In the genomic region with DNA sequence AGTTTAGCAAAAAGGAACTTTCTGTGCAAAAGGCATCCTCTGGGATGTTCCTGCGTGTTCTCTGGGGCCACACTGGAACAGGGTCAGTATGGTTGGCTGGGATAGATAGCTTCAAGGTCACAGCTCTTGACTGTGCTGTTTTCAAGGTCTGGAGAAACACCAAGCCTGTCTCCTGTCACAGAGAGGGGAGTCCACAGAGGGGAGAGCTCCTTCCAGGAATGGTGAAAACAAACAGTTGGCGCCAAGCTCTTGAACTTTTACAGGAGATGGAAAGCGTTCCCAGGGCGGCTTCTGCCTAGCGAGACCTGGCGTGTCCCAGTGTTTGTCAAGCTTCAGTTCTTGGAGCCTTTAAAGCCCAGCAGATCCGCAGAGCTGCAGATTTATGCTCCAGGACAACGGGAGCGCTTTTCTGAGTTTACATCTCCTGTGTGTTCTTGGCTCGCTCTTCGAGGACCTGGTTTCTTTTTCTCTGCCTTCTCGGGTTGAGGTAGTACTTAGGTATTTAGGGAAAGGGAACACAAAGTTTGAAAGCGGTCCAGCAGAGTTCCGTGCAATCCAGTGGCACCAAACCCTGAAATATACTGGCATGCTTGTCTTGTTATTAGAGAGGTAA, we compare ENCODE assay signal across 17 mouse cellular contexts. TPM values are rescaled to one million over a fixed set of nuclear protein-coding genes. Genes with fewer than 3 reads are reported as not detected.
DNase-seq lines count a peak whose midpoint lies in the region; ATAC-seq and TF ChIP-seq lines count a peak whose summit lies in the region.
"Had no signal": no experiment of that assay in that cellular context is flagged by ENCODE, and none has a peak within 500 bp of the region (broad histone marks: within the 10 kb centered on the region; RNA-seq: fewer than 3 reads in every experiment).

No protein-coding gene starts in this region.

- H3K4me3 ChIP-seq in midbrain, embryonic 11.5 days (ENCODE audit: low read depth, low read length), result no peak overlapping the region
- H3K4me3 ChIP-seq in midbrain, postnatal 0 days (ENCODE audit: low read depth, low read length), result no peak overlapping the region
- no peak overlapping the region for H3K4me3 ChIP-seq in heart, postnatal 0 days (ENCODE audit: low read depth, low read length)
- H3K4me3 ChIP-seq in testis, adult 2 months (ENCODE audit: control insufficient read depth, low read depth, low read length), result no peak overlapping the region
- H3K4me3 ChIP-seq: limb, embryonic 13.5 days; midbrain, embryonic 15.5 days had no signal

- WGBS in midbrain, embryonic 11.5 days, result 91% methylated on average over 14 of the region's 14 CpGs
- WGBS in midbrain, postnatal 0 days, result 89% methylated on average over 14 of the region's 14 CpGs
- 58% methylated on average over 14 of the region's 14 CpGs for WGBS in heart, postnatal 0 days

- no peak overlapping the region for H3K4me2 ChIP-seq in midbrain, embryonic 11.5 days
- no peak overlapping the region for H3K4me2 ChIP-seq in midbrain, postnatal 0 days (ENCODE audit: low read depth, low read length, poor library complexity, severe bottlenecking)
- H3K4me2 ChIP-seq in heart, postnatal 0 days (ENCODE audit: low read depth, low read length), result 0 out of 2 replicates have a peak overlapping the region, but pooled peaks have one; percentile 6
- H3K4me2 ChIP-seq: hindbrain, embryonic 14.5 days; limb, embryonic 13.5 days; midbrain, embryonic 15.5 days had no signal

- no peaks in the 10 kb centered on the region for H3K4me1 ChIP-seq in midbrain, embryonic 11.5 days (ENCODE audit: control insufficient read depth, insufficient read depth, low read length)
- no peaks in the 10 kb centered on the region for H3K4me1 ChIP-seq in midbrain, postnatal 0 days (ENCODE audit: insufficient read depth, low read length)
- H3K4me1 ChIP-seq in heart, postnatal 0 days (ENCODE audit: control insufficient read depth, insufficient read depth), result peaks cover 6% of the 10 kb centered on the region; the same call in 1 of the 2 replicates
- H3K4me1 ChIP-seq in testis, adult 2 months (ENCODE audit: control insufficient read depth, insufficient read depth, low read length), result no peaks in the 10 kb centered on the region
- H3K4me1 ChIP-seq: limb, embryonic 13.5 days; midbrain, embryonic 15.5 days had no signal

- no peaks in the 10 kb centered on the region for H3K36me3 ChIP-seq in midbrain, embryonic 11.5 days (ENCODE audit: control insufficient read depth, insufficient read depth, low read length)
- no peaks in the 10 kb centered on the region for H3K36me3 ChIP-seq in midbrain, postnatal 0 days (ENCODE audit: insufficient read depth, low read length)
- H3K36me3 ChIP-seq in heart, postnatal 0 days (replicated peaks; ENCODE audit: control insufficient read depth, insufficient read depth, low read length), result no peaks in the 10 kb centered on the region
- no peaks in the 10 kb centered on the region for H3K36me3 ChIP-seq in testis, adult 2 months (ENCODE audit: control insufficient read depth, insufficient read depth, low read length)
- H3K36me3 ChIP-seq: limb, embryonic 13.5 days; midbrain, embryonic 15.5 days had no signal

- no peaks in the 10 kb centered on the region for H3K9me3 ChIP-seq in midbrain, embryonic 11.5 days (ENCODE audit: control insufficient read depth, low read length)
- H3K9me3 ChIP-seq in midbrain, postnatal 0 days (ENCODE audit: low read length), result no peaks in the 10 kb centered on the region
- no peaks in the 10 kb centered on the region for H3K9me3 ChIP-seq in heart, postnatal 0 days (replicated peaks; ENCODE audit: control insufficient read depth, low read length)
- H3K9me3 ChIP-seq: limb, embryonic 13.5 days; midbrain, embryonic 15.5 days had no signal

- TF ChIP-seq POLR2A in testis, adult 2 months (IDR thresholded peaks at IDR 0.05; ENCODE audit: control insufficient read depth, low read depth, low read length), result no peak

- no peaks in the 10 kb centered on the region for H3K27me3 ChIP-seq in midbrain, embryonic 11.5 days (ENCODE audit: control insufficient read depth, insufficient read depth, low read length)
- H3K27me3 ChIP-seq in midbrain, postnatal 0 days (ENCODE audit: insufficient read depth, low read length), result no peaks in the 10 kb centered on the region
- no peaks in the 10 kb centered on the region for H3K27me3 ChIP-seq in heart, postnatal 0 days (ENCODE audit: control insufficient read depth, insufficient read depth, low read length)
- no peaks in the 10 kb centered on the region for H3K27me3 ChIP-seq in testis, adult 2 months (ENCODE audit: control insufficient read depth, insufficient read depth, low read length)
- H3K27me3 ChIP-seq: limb, embryonic 13.5 days; midbrain, embryonic 15.5 days had no signal

- no peak for ATAC-seq in midbrain, embryonic 11.5 days (ENCODE audit: low FRiP score)
- no peak for ATAC-seq in midbrain, postnatal 0 days (ENCODE audit: low FRiP score)
- no peak for ATAC-seq in heart, postnatal 0 days (ENCODE audit: insufficient read depth, low read depth)
- ATAC-seq: lung, postnatal 0 days; midbrain, embryonic 15.5 days had no signal

- peak; percentile 34 for DNase-seq in adrenal gland, adult 2 months
- DNase-seq in adrenal gland, postnatal 4 days (ENCODE audit: low spot score in 2 of 2), result no peak
- peak; percentile 76 for DNase-seq in midbrain, embryonic 11.5 days (ENCODE audit: low spot score, missing footprints)
- no peak for DNase-seq in midbrain, postnatal 0 days (ENCODE audit: low spot score)
- no peak for DNase-seq in heart, postnatal 0 days (ENCODE audit: low spot score)
- DNase-seq in thymus, adult 18-20 months, result no peak
- no peak for DNase-seq in cerebellum, adult 8-10 months
- DNase-seq: cerebellum, adult 9-11 months; gastrocnemius, postnatal 10 days; kidney, adult 18-20 months; kidney, postnatal 10 days had no signal

- no peak for TF ChIP-seq CTCF in midbrain, postnatal 0 days (IDR thresholded peaks at IDR 0.05)
- TF ChIP-seq CTCF in heart, postnatal 0 days (IDR thresholded peaks at IDR 0.05; ENCODE audit: low read depth), result no peak
- TF ChIP-seq CTCF in testis, adult 2 months (IDR thresholded peaks at IDR 0.05; ENCODE audit: control insufficient read depth, insufficient read depth, insufficient replicate concordance, low read depth, low read length), result no peak

- H3K9ac ChIP-seq in midbrain, embryonic 11.5 days (ENCODE audit: low read length), result no peak overlapping the region
- no peak overlapping the region for H3K9ac ChIP-seq in midbrain, postnatal 0 days (replicated peaks; ENCODE audit: low read length, poor library complexity, severe bottlenecking)
- H3K9ac ChIP-seq in heart, postnatal 0 days (replicated peaks; ENCODE audit: low read depth, low read length), result no peak overlapping the region
- H3K9ac ChIP-seq: hindbrain, embryonic 14.5 days; limb, embryonic 13.5 days; liver, embryonic 14.5 days; midbrain, embryonic 15.5 days had no signal

- TF ChIP-seq EP300 in heart, postnatal 0 days (IDR thresholded peaks at IDR 0.05; ENCODE audit: low read depth), result no peak

- no peak overlapping the region for H3K27ac ChIP-seq in midbrain, embryonic 11.5 days (ENCODE audit: low read depth, low read length)
- H3K27ac ChIP-seq in midbrain, postnatal 0 days (ENCODE audit: low read depth, low read length), result no peak overlapping the region
- no peak overlapping the region for H3K27ac ChIP-seq in heart, postnatal 0 days (ENCODE audit: low read depth)
- H3K27ac ChIP-seq in testis, adult 2 months (ENCODE audit: control insufficient read depth, insufficient read depth, low read depth, low read length), result peak overlapping the region; percentile 33; the same call in 1 of the 2 replicates
- H3K27ac ChIP-seq: hindbrain, embryonic 14.5 days; limb, embryonic 13.5 days; liver, embryonic 14.5 days; midbrain, embryonic 15.5 days had no signal

RNA-seq across cellular contexts. Expression of a gene that starts 40.3 kb away (rescaled TPM):
- total RNA-seq in adrenal gland, adult 2 months (2021), result 10 to 100 TPM in 1 of 2 experiments, 1 to 10 TPM in 1; 7.7 to 17.6 TPM
- polyA plus RNA-seq in adrenal gland, adult 2 months (2012; rRNA removed), result 11.0 and 12.4 TPM in 2 replicates
- total RNA-seq in adrenal gland, postnatal 4 days (2021), result 10 to 100 TPM; 14.5 to 15.3 TPM
- polyA plus RNA-seq in midbrain, embryonic 11.5 days (2014; fragmentation: Nextera tagmentation; extraction: Ambion mirVana), result 15.9 and 17.4 TPM in 2 replicates
- total RNA-seq in midbrain, postnatal 0 days (2014; rRNA removed), result 76.3 and 90.8 TPM in 2 replicates
- polyA plus RNA-seq in midbrain, postnatal 0 days (2015; fragmentation: Nextera tagmentation; extraction: Ambion mirVana), result 16.6 and 22.6 TPM in 2 replicates
- 50.2 and 54.3 TPM in 2 replicates for total RNA-seq in heart, postnatal 0 days (2014; rRNA removed; ENCODE audit: low replicate concordance)
- 7.1 and 7.3 TPM in 2 replicates for polyA plus RNA-seq in heart, postnatal 0 days (2015; fragmentation: Nextera tagmentation; extraction: Ambion mirVana)
- polyA plus RNA-seq in testis, adult 2 months (2012; rRNA removed), result 2.9 and 3.3 TPM in 2 replicates

Comparison
In these comparisons a context has a peak if more than half of its experiments do, and no peak if none do; other contexts are left out.
1. DNase-seq: peak in adrenal gland, adult 2 months (single experiment) and midbrain, embryonic 11.5 days (single experiment); none in adrenal gland, postnatal 4 days (0 of 2), midbrain, postnatal 0 days (single experiment), heart, postnatal 0 days (single experiment), thymus, adult 18-20 months (0 of 2) and cerebellum, adult 8-10 months (single experiment).